Mouse (Mus musculus): ENCODE measurements at regions not wholly inside any gene's neighbourhood (a gene's known extent, or its start where the extent isn't known, plus 50 kb on each side); places are given as distances from the start of the nearest gene placed in this dataset.

GRCm38 (mm10) chr3:149819863-149820262 is 829.5 kb upstream of the Adgrl2 start:
- TF ChIP-seq CTCF (IDR thresholded peaks at IDR 0.05; ENCODE audit: low read depth) (no peak), EP300 (optimal IDR thresholded peaks at IDR 0.05) (no peak)
